Mouse (Mus musculus) inflammation-experienced regulatory T-cells (primary cell): ENCODE results near the gene Lcn8. TPM values are rescaled to one million over a fixed set of nuclear protein-coding genes. Genes with fewer than 3 reads are reported as not detected.

Experiments
- polyA plus RNA-seq, 2 experiments: library from polyadenylated mRNA; unstranded; fragments of 100-300 nt; shearing (Covaris generic); gene quantifications; one replicate each; pipeline ENCODE4 v1.2.1; 2017

Gene Lcn8
- polyA plus RNA-seq, result not detected

GRCm38 (mm10) chr2:25652902-25653301, at the start of gene Lcn8:
Lcn8 (plus strand) TSS chr2:25653120.

GRCm38 (mm10) chr2:25607761-25608622, 44.9 kb upstream of the Lcn8 start, which contains the start of gene Rabl6:
Rabl6 (minus strand) TSS chr2:25608521.

GRCm38 (mm10) chr2:25617578-25617977, 35.3 kb upstream of the Lcn8 start, which contains the start of gene Ccdc183:
Ccdc183 (minus strand) TSS chr2:25617678.

GRCm38 (mm10) chr2:25621229-25622200, 31.4 kb upstream of the Lcn8 start, which contains the start of gene Tmem141:
Tmem141 (minus strand) TSS chr2:25622005.

GRCm38 (mm10) chr2:25627811-25628210, 25.1 kb upstream of the Lcn8 start, which contains the start of gene Fcna:
Fcna (minus strand) TSS chr2:25628030.

GRCm38 (mm10) chr2:25657652-25658051, 4.7 kb downstream of the Lcn8 start, which contains the start of gene Lcn5:
Lcn5 (plus strand) TSS chr2:25657952.

GRCm38 (mm10) chr2:25676486-25676885, 23.6 kb downstream of the Lcn8 start, which contains the start of gene Lcn6:
Lcn6 (plus strand) TSS chr2:25676786.

GRCm38 (mm10) chr2:25682426-25682825, 29.5 kb downstream of the Lcn8 start, which contains the start of gene Lcn10:
Lcn10 (plus strand) TSS chr2:25682726.

GRCm38 (mm10) chr2:25699743-25700142, 46.8 kb downstream of the Lcn8 start, which contains the start of gene Obp2a:
Obp2a (plus strand) TSS chr2:25700043.

Other genes starting within 250 kb of the Lcn8 start
- 10 to 100 TPM in 1 of 2 experiments, 1 to 10 TPM in 1; 8.5 to 21.4 TPM for gene Fut7, start 229.9 kb upstream of the Lcn8 start, polyA plus RNA-seq
- 10 to 100 TPM; 62.8 to 67.6 TPM for gene Abca2, start 224.4 kb upstream of the Lcn8 start, polyA plus RNA-seq
- 1 to 10 TPM; 3.4 to 4.3 TPM for gene Clic3, start 196.3 kb upstream of the Lcn8 start, polyA plus RNA-seq
- gene Paxx, start 192.0 kb upstream of the Lcn8 start, polyA plus RNA-seq, result 100 to 1,000 TPM in 1 of 2 experiments, 10 to 100 TPM in 1; 95.5 to 104 TPM
- under 1 TPM in 1 of 2 experiments, not detected in 1; 0.37 TPM for gene Ptgds, start 183.1 kb upstream of the Lcn8 start, polyA plus RNA-seq
- not detected for gene Lcn12, start 159.2 kb upstream of the Lcn8 start, polyA plus RNA-seq
- 100 to 1,000 TPM; 107 to 134 TPM for gene Fbxw5, start 152.4 kb upstream of the Lcn8 start, polyA plus RNA-seq
- 1 to 10 TPM; 7.5 to 9.3 TPM for gene C8g, start 151.4 kb upstream of the Lcn8 start, polyA plus RNA-seq
- 10 to 100 TPM; 82.2 to 87.8 TPM for gene Traf2, start 106.2 kb upstream of the Lcn8 start, polyA plus RNA-seq
- 100 to 1,000 TPM; 335 to 382 TPM for gene Edf1, start 95.3 kb upstream of the Lcn8 start, polyA plus RNA-seq
- 1 to 10 TPM in 1 of 2 experiments, under 1 TPM in 1; 0.58 to 1.6 TPM for gene Mamdc4, start 78.3 kb upstream of the Lcn8 start, polyA plus RNA-seq
- gene Phpt1, start 77.9 kb upstream of the Lcn8 start, polyA plus RNA-seq, result 10 to 100 TPM; 53.8 to 59.8 TPM
- gene Ajm1, start 71.4 kb upstream of the Lcn8 start, polyA plus RNA-seq, result 1 to 10 TPM in 1 of 2 experiments, under 1 TPM in 1; 0.93 to 1.2 TPM
- 10 to 100 TPM; 41.1 to 47.1 TPM for gene Rabl6, start 44.6 kb upstream of the Lcn8 start, polyA plus RNA-seq
- not detected for gene Ccdc183, start 35.4 kb upstream of the Lcn8 start, polyA plus RNA-seq
- gene Tmem141, start 31.1 kb upstream of the Lcn8 start, polyA plus RNA-seq, result 1 to 10 TPM; 4.1 TPM
- 10 to 100 TPM in 1 of 2 experiments, not detected in 1; 18.1 TPM for gene Fcna, start 25.1 kb upstream of the Lcn8 start, polyA plus RNA-seq
- not detected for gene Lcn5, start 4.8 kb downstream of the Lcn8 start, polyA plus RNA-seq
- gene Lcn6, start 23.7 kb downstream of the Lcn8 start, polyA plus RNA-seq, result under 1 TPM in 1 of 2 experiments, not detected in 1; 0.33 TPM
- gene Lcn10, start 29.6 kb downstream of the Lcn8 start, polyA plus RNA-seq, result 1 to 10 TPM in 1 of 2 experiments, not detected in 1; 1.0 TPM
- gene Obp2a, start 46.9 kb downstream of the Lcn8 start, polyA plus RNA-seq, result 1 to 10 TPM in 1 of 2 experiments, not detected in 1; 1.3 TPM
- 100 to 1,000 TPM in 1 of 2 experiments, 10 to 100 TPM in 1; 88.1 to 160 TPM for gene Bmyc, start 53.6 kb downstream of the Lcn8 start, polyA plus RNA-seq
- not detected for gene Obp2b, start 83.9 kb downstream of the Lcn8 start, polyA plus RNA-seq
- not detected for gene Lcn3, start 112.4 kb downstream of the Lcn8 start, polyA plus RNA-seq
- under 1 TPM in 1 of 2 experiments, not detected in 1; 0.45 TPM for gene Lcn11, start 123.9 kb downstream of the Lcn8 start, polyA plus RNA-seq
- not detected for gene Gm13539, start 129.1 kb downstream of the Lcn8 start, polyA plus RNA-seq
- gene Glt6d1, start 162.7 kb downstream of the Lcn8 start, polyA plus RNA-seq, result under 1 TPM in 1 of 2 experiments, not detected in 1; 0.53 TPM
- gene Lcn9, start 170.0 kb downstream of the Lcn8 start, polyA plus RNA-seq, result not detected
- gene Sohlh1, start 194.1 kb downstream of the Lcn8 start, polyA plus RNA-seq, result 1 to 10 TPM in 1 of 2 experiments, under 1 TPM in 1; 0.51 to 1.3 TPM
- gene Kcnt1, start 210.6 kb downstream of the Lcn8 start, polyA plus RNA-seq, result 1 to 10 TPM in 1 of 2 experiments, under 1 TPM in 1; 0.45 to 1.6 TPM